Mouse (Mus musculus) midbrain, postnatal 0 days (tissue): ENCODE results near the gene AU015836. TPM values are rescaled to one million over a fixed set of nuclear protein-coding genes. Genes with fewer than 3 reads are reported as not detected.
"Not testable (repeated sequence)": the region's sequence is repeated elsewhere in the genome, so short reads cannot be mapped to it uniquely, and the experiment has no call there.

Experiments
- ATAC-seq: fragments of 200-750 bp; cut with Nextera tagmentation; 2 replicates; pipeline ENCODE4 v1.8.0; 2017; ENCODE audit warnings: moderate number of reproducible peaks, mild to moderate bottlenecking, moderate TSS enrichment, moderate library complexity; ENCODE audit not compliant: low FRiP score
- DNase-seq: peaks from one replicate; pipeline ENCODE4 v3.0.0-alpha.2; 2015; ENCODE audit warnings: low spot score
- H3K27ac ChIP-seq: fragments of 300-500 bp; sonication (generic); 2 replicates; pipeline ENCODE4 v1.5.1; 2014; ENCODE audit warnings: low read depth, mild to moderate bottlenecking, low read length, mixed read lengths
- H3K27me3 ChIP-seq: fragments of 300-500 bp; sonication (generic); 2 replicates; pipeline ENCODE4 v1.6.1; 2014; ENCODE audit warnings: low read length, control low read depth, mixed read lengths; ENCODE audit not compliant: insufficient read depth
- H3K36me3 ChIP-seq: fragments of 300-500 bp; sonication (generic); 2 replicates; pipeline ENCODE4 v1.6.1; 2014; ENCODE audit warnings: low read length, control low read depth, mixed read lengths; ENCODE audit not compliant: insufficient read depth
- H3K4me1 ChIP-seq: fragments of 300-500 bp; sonication (generic); 2 replicates; pipeline ENCODE4 v1.6.1; 2014; ENCODE audit warnings: mild to moderate bottlenecking, control low read depth, antibody characterized with exemption, low read length, mixed read lengths; ENCODE audit not compliant: insufficient read depth
- H3K4me2 ChIP-seq: fragments of 300-500 bp; sonication (generic); 2 replicates; pipeline ENCODE4 v1.6.1; 2014; ENCODE audit warnings: low read depth, mild to moderate bottlenecking, low read length, mixed read lengths; ENCODE audit not compliant: poor library complexity, severe bottlenecking
- H3K4me3 ChIP-seq: fragments of 300-500 bp; sonication (generic); 2 replicates; pipeline ENCODE4 v1.5.1; 2014; ENCODE audit warnings: low read depth, mild to moderate bottlenecking, low read length, moderate library complexity
- H3K9ac ChIP-seq: fragments of 300-500 bp; sonication (generic); replicated peaks from 2 replicates; pipeline ENCODE4 v1.6.1; 2014; ENCODE audit warnings: mild to moderate bottlenecking, low read length, moderate library complexity, mixed read lengths; ENCODE audit not compliant: poor library complexity, severe bottlenecking
- H3K9me3 ChIP-seq: fragments of 300-500 bp; sonication (generic); 2 replicates; pipeline ENCODE4 v1.6.1; 2016; ENCODE audit warnings: low read length, control low read depth
- CTCF ChIP-seq: IDR thresholded peaks from 2 replicates; pipeline ENCODE4 v1.5.1; 2016; ENCODE audit warnings: antibody characterized with exemption, mild to moderate bottlenecking
- WGBS: fragments of 180-500 bp; shearing (Covaris S2); extraction: QIAGEN DNeasy Blood & Tissue Kit; methylation state at CpG from one replicate; pipeline ENCODE4 v1.1.7; 2014; 5-methylcytosine and 5-hydroxymethylcytosine counted together
- polyA plus RNA-seq: library from polyadenylated mRNA; unstranded; fragments of >200 nt; fragmentation: Nextera tagmentation; extraction: Ambion mirVana; gene quantifications from 2 replicates; pipeline ENCODE4 v1.2.1, GENCODE M21; 2015
- total RNA-seq: library from RNA; depleted of rRNA; stranded (reverse); fragments of >200 nt; gene quantifications from 2 replicates; pipeline ENCODE4 v1.2.3, GENCODE M21; 2014

Gene AU015836
- total and polyA plus RNA-seq, 2 experiments from 2014 or later, result not detected

DNA sequence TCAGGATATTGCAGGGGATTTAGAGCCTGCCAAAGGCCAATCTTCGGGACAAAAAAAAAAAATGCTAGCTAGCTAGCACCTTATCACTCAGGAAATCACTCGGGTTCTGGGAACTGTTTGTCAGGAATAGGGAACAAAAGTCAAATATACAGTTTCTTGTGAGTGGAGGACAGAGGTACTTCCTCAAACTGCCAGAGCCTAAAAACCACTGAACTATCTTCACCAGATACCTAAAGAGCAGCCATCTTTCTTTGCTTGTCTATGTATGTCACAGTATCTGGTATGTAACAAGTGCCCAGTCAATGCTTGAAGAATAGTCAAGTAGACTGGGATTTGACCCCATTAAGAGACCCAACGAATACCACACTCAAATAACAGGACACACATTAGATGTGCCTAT, 10.0 kb upstream of the AU015836 start:
- Histone ChIP-seq H3K36me3 (no peaks in the 10 kb centered on the region), H3K27ac (no peak overlapping the region), H3K4me1 (no peaks in the 10 kb centered on the region), H3K4me2 (no peak overlapping the region), H3K27me3 (no peaks in the 10 kb centered on the region; the same call in 1 of the 2 replicates), H3K9ac (no peak overlapping the region), H3K9me3 (no peaks in the 10 kb centered on the region), H3K4me3 (no peak overlapping the region)
- 72% methylated on average over 3 of the region's 3 CpGs for WGBS
- ATAC-seq, result no peak
- no peak for TF ChIP-seq CTCF
- DNase-seq, result no peak

DNA sequence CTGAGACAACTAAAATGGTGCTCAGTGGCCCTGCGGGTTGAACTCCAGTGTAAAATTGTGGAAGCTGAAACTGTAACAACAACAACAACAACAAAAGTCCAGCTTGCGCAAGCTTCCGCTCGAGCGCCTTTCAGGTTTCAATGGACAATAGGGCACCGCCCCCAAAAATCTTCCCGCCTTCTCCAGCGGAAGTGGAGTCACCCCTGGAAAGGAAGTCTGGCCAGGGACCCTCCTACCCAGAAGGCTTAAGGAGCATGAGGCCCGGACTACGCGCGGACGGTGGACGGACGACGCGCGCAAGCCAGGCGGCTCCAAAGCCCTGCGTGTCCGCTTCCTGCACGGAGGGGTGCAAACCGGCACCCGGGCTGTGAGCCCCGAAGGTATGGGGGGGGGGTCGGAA, 11.9 kb downstream of the AU015836 start:
- Histone ChIP-seq H3K27ac (no peak overlapping the region), H3K36me3 (no peaks in the 10 kb centered on the region), H3K9ac (no peak overlapping the region), H3K4me1 (no peaks in the 10 kb centered on the region), H3K4me3 (no peak overlapping the region), H3K27me3 (no peaks in the 10 kb centered on the region; the same call in 1 of the 2 replicates), H3K4me2 (no peak overlapping the region), H3K9me3 (no peaks in the 10 kb centered on the region)
- TF ChIP-seq CTCF, result no peak
- 96% methylated on average over 26 of the region's 26 CpGs for WGBS
- ATAC-seq (no peak), DNase-seq (no peak)

- WGBS, result 84% methylated on average over 3 of the region's 3 CpGs
- Histone ChIP-seq H3K4me1 (no peaks in the 10 kb centered on the region), H3K4me2 (no peak overlapping the region), H3K27ac (no peak overlapping the region), H3K9me3 (no peaks in the 10 kb centered on the region), H3K36me3 (no peaks in the 10 kb centered on the region), H3K27me3 (no peaks in the 10 kb centered on the region; the same call in 1 of the 2 replicates), H3K4me3 (no peak overlapping the region), H3K9ac (no peak overlapping the region)
- ATAC-seq (no peak), DNase-seq (no peak)
- TF ChIP-seq CTCF, result no peak
These were observed 13.7 kb downstream of the AU015836 start for GRCm38 (mm10) chrX:93982193-93982592.

DNA sequence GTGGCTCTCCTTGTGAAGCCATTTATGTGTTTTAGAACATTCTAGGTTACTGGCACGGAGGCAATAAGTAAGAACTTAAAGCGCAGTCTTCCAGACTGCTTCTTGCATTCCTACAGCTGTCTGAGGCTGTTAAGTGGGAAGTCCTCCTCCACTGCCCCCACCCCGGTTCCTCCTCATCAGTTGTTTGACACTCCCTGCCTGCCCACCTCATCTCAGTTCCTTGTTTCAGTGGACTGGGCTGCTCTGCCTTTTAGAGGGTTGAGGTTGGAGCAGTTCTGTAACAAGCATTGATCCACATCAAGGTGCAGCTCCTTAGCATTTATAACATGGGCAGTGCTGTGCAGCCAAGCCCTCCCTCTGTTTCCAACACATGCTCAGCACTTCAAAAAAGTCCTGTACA, 16.6 kb downstream of the AU015836 start:
- not testable (repeated sequence) for H3K9ac ChIP-seq, H3K27me3 ChIP-seq, H3K4me3 ChIP-seq, H3K4me2 ChIP-seq, H3K36me3 ChIP-seq, H3K4me1 ChIP-seq, ATAC-seq, DNase-seq, H3K27ac ChIP-seq, H3K9me3 ChIP-seq
- WGBS, result 74% methylated on average over 3 of the region's 3 CpGs

DNA sequence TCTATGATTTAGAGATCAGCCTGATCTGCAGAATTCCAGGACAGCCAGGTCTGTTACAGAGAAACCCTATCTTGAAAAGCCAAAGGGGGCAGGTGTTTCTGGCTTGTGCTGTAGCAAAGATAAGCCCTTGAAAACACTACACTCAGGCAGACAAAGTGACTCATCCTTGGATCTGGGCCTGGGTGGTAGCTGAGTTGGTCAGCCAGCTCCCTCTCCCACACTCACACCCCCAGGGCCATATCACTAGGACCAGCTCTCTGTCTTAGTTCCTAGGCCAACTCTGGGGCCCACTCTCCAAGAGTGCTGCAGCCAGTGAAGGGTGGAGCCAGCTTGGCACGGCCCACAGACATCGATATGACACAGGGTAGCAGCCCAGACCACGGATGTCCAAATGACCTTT, 38.5 kb downstream of the AU015836 start:
- DNase-seq (no peak), ATAC-seq (no peak)
- no peak overlapping the region for H3K9ac ChIP-seq
- no peak overlapping the region for H3K4me3 ChIP-seq
- no peak overlapping the region for H3K4me2 ChIP-seq
- no peak overlapping the region for H3K27ac ChIP-seq
- no peaks in the 10 kb centered on the region for H3K36me3 ChIP-seq
- no peak for TF ChIP-seq CTCF
- WGBS, result 93% methylated on average over 3 of the region's 3 CpGs
- H3K9me3 ChIP-seq, result no peaks in the 10 kb centered on the region
- no peaks in the 10 kb centered on the region for H3K4me1 ChIP-seq
- H3K27me3 ChIP-seq, result peaks cover 12% of the 10 kb centered on the region

DNA sequence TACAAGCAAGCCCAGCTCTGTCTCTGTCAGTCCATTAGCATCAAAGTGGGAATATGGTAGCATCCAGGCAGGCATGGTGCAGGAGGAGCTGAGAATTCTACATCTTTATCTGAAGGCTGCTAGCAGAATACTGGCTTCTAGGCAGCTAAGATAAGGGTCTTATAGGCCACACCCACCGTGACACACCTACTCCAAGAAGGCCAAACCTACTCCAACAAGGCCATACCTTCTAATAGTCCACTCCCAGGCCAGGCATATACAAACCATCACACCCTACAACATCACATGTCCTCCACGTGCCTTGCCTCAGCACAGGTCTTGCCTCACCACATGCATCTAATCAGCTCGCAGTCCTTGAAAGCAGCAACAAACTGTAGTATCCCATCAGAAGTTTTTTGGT, 41.0 kb downstream of the AU015836 start:
- Histone ChIP-seq H3K27me3 (peaks cover 12% of the 10 kb centered on the region), H3K4me3 (no peak overlapping the region), H3K4me2 (no peak overlapping the region), H3K27ac (no peak overlapping the region), H3K9me3 (no peaks in the 10 kb centered on the region), H3K9ac (no peak overlapping the region), H3K4me1 (no peaks in the 10 kb centered on the region), H3K36me3 (no peaks in the 10 kb centered on the region)
- ATAC-seq, result no peak
- no peak for DNase-seq
- 82% methylated on average over 3 of the region's 3 CpGs for WGBS
- no peak for TF ChIP-seq CTCF
